In genomic region chr1:78339941-78340340, GRCm38 (mm10) we compare ENCODE assay signal across 22 mouse cellular contexts. TPM values are rescaled to one million over a fixed set of nuclear protein-coding genes. Genes with fewer than 3 reads are reported as not detected.
DNase-seq lines count a peak whose midpoint lies in the region; ATAC-seq lines count a peak whose summit lies in the region.
"Had no signal": no experiment of that assay in that cellular context is flagged by ENCODE, and none has a peak within 500 bp of the region (broad histone marks: within the 10 kb centered on the region; RNA-seq: fewer than 3 reads in every experiment).

No protein-coding gene starts in this region.

- no peak overlapping the region for H3K9ac ChIP-seq in heart, embryonic 15.5 days
- H3K9ac ChIP-seq: embryonic facial prominence, embryonic 13.5 days; forebrain, embryonic 12.5 days; hindbrain, embryonic 12.5 days had no signal

- WGBS in heart, embryonic 15.5 days, result 30% methylated on average over 5 of the region's 5 CpGs

- DNase-seq in adrenal gland, adult 8-10 months, result peak; percentile 69
- no peak for DNase-seq in adrenal gland, postnatal 25 days
- no peak for DNase-seq in heart, adult 8-10 months (ENCODE audit: low spot score)
- peak; percentile 62 for DNase-seq in adrenal gland, postnatal 10 days
- peak; percentile 41 to 59 for DNase-seq in adrenal gland, postnatal 36 days
- DNase-seq: cerebellum, adult 9-11 months; cerebellum, postnatal 36 days; gastrocnemius, postnatal 10 days; heart, adult 2 months; heart, postnatal 36 days had no signal

- H3K4me1 ChIP-seq in heart, embryonic 15.5 days (replicated peaks), result peaks cover 5% of the 10 kb centered on the region; the same call in 1 of the 2 replicates
- H3K4me1 ChIP-seq: hindbrain, embryonic 12.5 days had no signal

- no peaks in the 10 kb centered on the region for H3K9me3 ChIP-seq in heart, embryonic 15.5 days (replicated peaks)
- H3K9me3 ChIP-seq: embryonic facial prominence, embryonic 13.5 days; forebrain, embryonic 12.5 days; hindbrain, embryonic 12.5 days had no signal

- H3K27ac ChIP-seq in heart, embryonic 15.5 days, result no peak overlapping the region
- H3K27ac ChIP-seq: embryonic facial prominence, embryonic 13.5 days; forebrain, embryonic 12.5 days; heart, adult 2 months; hindbrain, embryonic 12.5 days had no signal

- no peaks in the 10 kb centered on the region for H3K36me3 ChIP-seq in heart, embryonic 15.5 days
- H3K36me3 ChIP-seq: embryonic facial prominence, embryonic 13.5 days; forebrain, embryonic 12.5 days; hindbrain, embryonic 12.5 days had no signal

- H3K4me3 ChIP-seq in heart, embryonic 15.5 days, result no peak overlapping the region
- H3K4me3 ChIP-seq: embryonic facial prominence, embryonic 13.5 days; forebrain, embryonic 12.5 days; heart, adult 2 months; hindbrain, embryonic 12.5 days had no signal

- ATAC-seq in heart, embryonic 15.5 days (replicated peaks; ENCODE audit: insufficient number of reproducible peaks, insufficient read depth, low FRiP score, low read depth), result no peak
- ATAC-seq: activated CD4-positive, CD25-positive, alpha-beta regulatory T cell, adult 4 months; forebrain, embryonic 16.5 days; hindbrain, embryonic 16.5 days; inflammation-experienced regulatory T-cells, adult 6 months; intestine, postnatal 0 days; Patski had no signal

- peak overlapping the region; percentile 14; the same call in 1 of the 2 replicates for H3K4me2 ChIP-seq in heart, embryonic 15.5 days
- H3K4me2 ChIP-seq: embryonic facial prominence, embryonic 13.5 days; forebrain, embryonic 12.5 days; hindbrain, embryonic 12.5 days had no signal

- no peaks in the 10 kb centered on the region; the same call in 1 of the 2 replicates for H3K27me3 ChIP-seq in heart, embryonic 15.5 days
- H3K27me3 ChIP-seq: CH12.LX; embryonic facial prominence, embryonic 13.5 days; Patski had no signal

RNA-seq across cellular contexts. Expression of gene Sgpp2, which starts 29.8 kb away (rescaled TPM):
- total RNA-seq in adrenal gland, adult 8-10 months (2022), result 10 to 100 TPM in 1 of 4 experiments, 1 to 10 TPM in 3; 3.6 to 10.5 (median 6.4) TPM
- total RNA-seq in adrenal gland, postnatal 25 days (2021), result 0.79 and 0.90 TPM in 2 replicates
- 0.20 and 0.25 TPM in 2 replicates for polyA plus RNA-seq in heart, embryonic 15.5 days (2015; fragmentation: Nextera tagmentation; extraction: Ambion mirVana)
- under 1 TPM in 3 of 4 experiments, not detected in 1; 0.06 TPM for total RNA-seq in heart, adult 8-10 months (2022)
- total RNA-seq in adrenal gland, postnatal 10 days (2021), result 1 to 10 TPM; 2.2 to 3.5 TPM
- total RNA-seq in adrenal gland, postnatal 36 days (2021), result 1 to 10 TPM in 1 of 2 experiments, under 1 TPM in 1; 0.82 to 1.1 TPM
- total RNA-seq: gastrocnemius, postnatal 10 days; gastrocnemius, postnatal 4 days had no signal

Comparison
In these comparisons a context has a peak if more than half of its experiments do, and no peak if none do; other contexts are left out.
1. DNase-seq: peak in adrenal gland, adult 8-10 months (single experiment), adrenal gland, postnatal 10 days (single experiment) and adrenal gland, postnatal 36 days (2 of 2); none in adrenal gland, postnatal 25 days (single experiment) and heart, adult 8-10 months (single experiment).